Mouse (Mus musculus) midbrain, embryonic 10.5 days (tissue): ENCODE data around the gene Cd8a. TPM values are rescaled to one million over a fixed set of nuclear protein-coding genes. Genes with fewer than 3 reads are reported as not detected.

ENCODE experiments used
- DNase-seq: peaks from one replicate; pipeline ENCODE4 v3.0.0-alpha.2; 2017; ENCODE audit warnings: low spot score
- H3K27ac ChIP-seq: fragments of 300-500 bp; sonication (generic); replicated peaks from 2 replicates; pipeline ENCODE4 v1.5.1; 2016; ENCODE audit warnings: mild to moderate bottlenecking
- H3K27me3 ChIP-seq: fragments of 300-500 bp; sonication (generic); 2 replicates; pipeline ENCODE4 v1.6.1; 2016; ENCODE audit warnings: low read depth, mild to moderate bottlenecking; ENCODE audit not compliant: poor library complexity, severe bottlenecking
- H3K36me3 ChIP-seq: fragments of 300-500 bp; sonication (generic); 2 replicates; pipeline ENCODE4 v1.6.1; 2016; ENCODE audit warnings: mild to moderate bottlenecking, moderate library complexity
- H3K4me1 ChIP-seq: fragments of 300-500 bp; sonication (generic); 2 replicates; pipeline ENCODE4 v1.6.1; 2016
- H3K4me3 ChIP-seq: fragments of 300-500 bp; sonication (generic); 2 replicates; pipeline ENCODE4 v1.5.1; 2016; ENCODE audit warnings: mild to moderate bottlenecking, moderate library complexity
- H3K9me3 ChIP-seq: fragments of 300-500 bp; sonication (generic); replicated peaks from 2 replicates; pipeline ENCODE4 v1.6.1; 2016; ENCODE audit warnings: mild to moderate bottlenecking
- WGBS: fragments of 180-500 bp; shearing (Covaris S2); methylation state at CpG from one replicate; pipeline ENCODE4 v1.1.7; 2016; 5-methylcytosine and 5-hydroxymethylcytosine counted together
- polyA plus RNA-seq: library from polyadenylated mRNA; unstranded; fragments of >200 nt; fragmentation: Nextera tagmentation; extraction: Ambion mirVana; gene quantifications from 2 replicates; pipeline ENCODE4 v1.2.1, GENCODE M21; 2016

Gene Cd8a
- polyA plus RNA-seq, 1 experiment from 2014 or later = not detected

DNA sequence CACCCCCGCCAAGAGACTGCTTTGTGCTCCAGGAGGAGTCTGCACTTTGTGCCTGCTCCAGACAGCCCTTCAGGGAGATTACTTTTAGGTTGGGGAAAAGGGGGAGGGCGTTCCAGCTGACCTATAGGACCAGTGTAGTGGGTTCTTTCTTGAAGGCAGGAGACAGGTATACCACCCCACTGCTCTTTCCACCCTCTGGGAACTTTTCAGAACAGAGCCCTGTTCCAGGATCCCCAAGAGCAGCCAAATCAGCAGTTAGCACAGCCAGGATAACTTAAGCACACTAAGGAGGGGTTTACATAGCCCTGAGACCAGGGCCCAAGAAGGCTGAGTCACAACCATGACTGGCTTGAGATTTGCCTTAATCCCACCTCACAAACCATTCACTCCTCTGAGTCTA is 1.7 kb downstream of the Cd8a start:
- no peaks in the 10 kb centered on the region for H3K4me1 ChIP-seq
- WGBS = 78% methylated on average over 2 of the region's 2 CpGs
- no peak overlapping the region for H3K4me3 ChIP-seq
- H3K9me3 ChIP-seq = no peaks in the 10 kb centered on the region
- H3K36me3 ChIP-seq = no peaks in the 10 kb centered on the region
- DNase-seq = no peak
- H3K27ac ChIP-seq = no peak overlapping the region
- no peaks in the 10 kb centered on the region for H3K27me3 ChIP-seq

DNA sequence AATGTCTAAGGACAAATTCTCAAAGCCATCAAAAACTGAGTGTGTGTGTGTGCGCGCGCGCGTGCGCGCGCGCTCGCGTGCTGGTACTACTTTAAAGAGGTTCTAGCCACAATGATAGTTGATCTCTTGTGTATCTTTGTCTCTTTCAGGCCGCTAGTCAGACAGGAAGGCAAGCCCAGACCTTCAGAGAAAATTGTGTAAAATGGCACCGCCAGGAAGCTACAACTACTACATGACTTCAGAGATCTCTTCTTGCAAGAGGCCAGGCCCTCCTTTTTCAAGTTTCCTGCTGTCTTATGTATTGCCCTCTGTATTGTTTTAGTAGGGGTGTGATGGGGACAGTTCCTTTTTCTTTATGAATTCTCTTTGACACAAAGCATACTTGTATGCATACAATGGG is 3.5 kb downstream of the Cd8a start:
- Histone ChIP-seq H3K36me3 (no peaks in the 10 kb centered on the region), H3K27ac (no peak overlapping the region), H3K9me3 (no peaks in the 10 kb centered on the region), H3K27me3 (no peaks in the 10 kb centered on the region), H3K4me1 (no peaks in the 10 kb centered on the region), H3K4me3 (no peak overlapping the region)
- DNase-seq = no peak
- 97% methylated on average over 13 of the region's 13 CpGs for WGBS

DNA sequence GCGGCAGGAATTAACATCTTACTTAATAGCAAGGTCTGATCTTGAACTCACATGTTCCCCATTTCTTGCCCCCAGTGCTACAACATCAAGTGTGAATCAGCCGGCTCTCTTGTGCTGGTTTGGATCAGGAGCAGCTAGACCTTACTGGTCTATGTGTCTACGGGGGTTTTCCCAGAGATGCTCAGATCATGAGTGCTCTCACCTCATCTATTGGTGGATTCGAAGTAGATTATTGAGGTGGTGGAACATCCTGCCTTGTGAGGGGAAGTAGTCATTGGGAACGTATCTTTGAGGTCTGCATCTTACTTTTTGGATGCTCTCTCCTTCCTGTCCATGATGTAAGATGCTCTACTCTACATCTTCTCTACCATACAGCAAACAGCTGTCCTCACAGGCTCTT is 8.4 kb downstream of the Cd8a start:
- Histone ChIP-seq H3K27me3 (no peaks in the 10 kb centered on the region), H3K27ac (no peak overlapping the region), H3K36me3 (no peaks in the 10 kb centered on the region), H3K4me1 (no peaks in the 10 kb centered on the region), H3K4me3 (no peak overlapping the region), H3K9me3 (no peaks in the 10 kb centered on the region)
- DNase-seq = no peak
- WGBS = 93% methylated on average over 5 of the region's 5 CpGs

DNA sequence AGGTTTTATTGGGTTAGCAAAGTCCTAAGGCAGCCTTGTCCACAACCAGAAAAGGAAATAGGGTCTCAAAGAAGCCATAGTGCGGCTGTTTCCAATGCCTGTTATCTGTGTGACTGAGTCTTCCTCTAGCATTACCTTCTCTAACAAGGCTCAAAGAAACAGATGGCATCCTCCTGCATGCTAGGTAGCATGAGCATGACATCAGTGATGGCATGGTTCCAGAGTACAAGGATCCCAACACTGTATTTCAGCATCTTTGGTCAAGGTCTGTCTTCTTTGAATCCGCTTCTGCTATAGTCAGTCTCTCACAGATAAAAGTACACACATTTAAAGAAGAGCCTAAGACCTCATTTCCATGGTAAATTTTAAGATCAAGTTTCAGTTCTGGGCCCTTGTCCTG is 17.3 kb downstream of the Cd8a start:
- no peak for DNase-seq
- H3K9me3 ChIP-seq = no peaks in the 10 kb centered on the region
- no peaks in the 10 kb centered on the region for H3K27me3 ChIP-seq
- no peak overlapping the region for H3K4me3 ChIP-seq
- peaks cover 54% of the 10 kb centered on the region for H3K36me3 ChIP-seq
- H3K4me1 ChIP-seq = no peaks in the 10 kb centered on the region
- H3K27ac ChIP-seq = no peak overlapping the region
- WGBS = 96% methylated on average over 2 of the region's 2 CpGs

DNA sequence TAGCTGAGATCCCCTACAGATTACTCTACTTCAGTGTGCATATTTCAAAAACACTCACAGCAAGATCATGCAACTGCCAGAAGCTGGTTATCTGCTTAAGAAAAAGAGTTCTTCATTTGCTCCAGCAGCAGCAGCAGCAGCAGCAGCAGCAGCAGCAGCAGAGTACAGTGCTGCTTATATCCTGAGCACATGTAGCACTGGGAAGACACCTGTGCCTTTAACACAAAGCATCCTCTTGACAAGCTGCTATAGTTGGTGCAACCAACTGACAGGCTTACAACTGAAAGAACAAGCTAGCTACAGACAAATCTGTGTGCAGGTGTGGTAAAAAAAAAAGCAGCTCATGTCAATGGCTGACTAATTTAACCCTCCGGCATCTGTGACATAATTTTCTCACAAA is 22.8 kb downstream of the Cd8a start:
- Histone ChIP-seq H3K36me3 (peaks cover 59% of the 10 kb centered on the region), H3K4me1 (no peaks in the 10 kb centered on the region), H3K9me3 (no peaks in the 10 kb centered on the region), H3K27ac (no peak overlapping the region), H3K4me3 (no peak overlapping the region), H3K27me3 (no peaks in the 10 kb centered on the region)
- 97% methylated on average over 1 of the region's 1 CpGs for WGBS
- no peak for DNase-seq

DNA sequence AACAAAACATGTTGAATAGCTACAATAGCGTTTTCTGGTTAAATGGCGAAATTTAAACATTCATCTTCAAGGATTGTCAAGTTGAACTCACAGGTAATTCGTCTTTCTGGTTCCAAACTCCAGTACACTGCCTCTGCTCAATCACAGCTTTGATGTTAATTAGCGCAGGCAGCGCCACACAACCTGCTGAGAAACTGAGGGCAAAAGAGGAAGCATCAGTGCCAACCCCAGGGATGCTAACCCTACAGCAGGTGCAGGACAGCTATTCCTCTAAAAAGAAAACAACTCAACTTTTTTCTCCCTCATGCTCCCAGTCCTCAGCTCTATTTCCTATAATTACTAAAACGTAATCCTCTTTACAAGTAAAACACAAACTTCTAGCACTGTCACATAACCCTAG is 23.5 kb downstream of the Cd8a start:
- H3K27me3 ChIP-seq = no peaks in the 10 kb centered on the region
- H3K27ac ChIP-seq = no peak overlapping the region
- no peak for DNase-seq
- H3K9me3 ChIP-seq = no peaks in the 10 kb centered on the region
- no peak overlapping the region for H3K4me3 ChIP-seq
- WGBS = 92% methylated on average over 6 of the region's 6 CpGs
- H3K4me1 ChIP-seq = no peaks in the 10 kb centered on the region
- peaks cover 52% of the 10 kb centered on the region for H3K36me3 ChIP-seq

DNA sequence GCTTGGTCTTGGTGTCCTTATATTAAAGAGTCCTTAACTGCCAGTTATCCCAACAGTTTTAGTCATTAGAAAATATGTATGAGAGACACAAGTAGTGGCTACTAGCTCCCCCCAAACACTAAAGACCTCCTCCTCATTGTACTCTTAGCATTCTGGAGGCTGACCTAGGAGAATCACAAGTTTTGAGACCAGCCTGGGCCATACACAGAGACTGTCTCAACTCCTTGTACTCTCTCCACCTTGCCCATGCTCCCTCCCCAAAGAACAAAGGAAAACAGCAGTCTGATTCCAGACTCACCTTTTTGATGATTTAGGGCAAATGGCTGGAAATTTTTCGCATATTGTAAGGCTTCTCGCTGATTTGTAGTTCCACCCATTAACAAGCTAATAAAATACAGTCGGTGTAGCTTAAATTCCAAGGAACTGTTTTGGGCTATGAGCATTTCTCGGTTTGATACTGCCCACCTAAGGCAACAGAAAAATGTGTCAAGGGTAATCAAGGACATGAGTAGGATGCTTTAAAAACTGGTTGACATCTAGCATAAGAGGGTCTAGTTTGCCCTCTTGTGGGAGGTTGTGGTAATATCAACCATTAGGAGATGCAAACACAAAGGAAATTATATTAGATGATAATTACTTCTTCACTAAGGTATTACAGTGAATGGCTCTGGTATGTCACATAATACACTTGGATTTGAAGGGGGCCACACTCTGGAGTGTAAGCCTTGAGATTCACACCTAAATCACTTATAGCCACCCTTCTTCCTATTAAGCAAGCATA is 25.8 kb downstream of the Cd8a start:
- Histone ChIP-seq H3K4me3 (no peak overlapping the region), H3K9me3 (no peaks in the 10 kb centered on the region), H3K27me3 (no peaks in the 10 kb centered on the region), H3K36me3 (peaks cover 31% of the 10 kb centered on the region), H3K4me1 (no peaks in the 10 kb centered on the region), H3K27ac (no peak overlapping the region)
- no peak for DNase-seq
- 86% methylated on average over 4 of the region's 4 CpGs for WGBS

DNA sequence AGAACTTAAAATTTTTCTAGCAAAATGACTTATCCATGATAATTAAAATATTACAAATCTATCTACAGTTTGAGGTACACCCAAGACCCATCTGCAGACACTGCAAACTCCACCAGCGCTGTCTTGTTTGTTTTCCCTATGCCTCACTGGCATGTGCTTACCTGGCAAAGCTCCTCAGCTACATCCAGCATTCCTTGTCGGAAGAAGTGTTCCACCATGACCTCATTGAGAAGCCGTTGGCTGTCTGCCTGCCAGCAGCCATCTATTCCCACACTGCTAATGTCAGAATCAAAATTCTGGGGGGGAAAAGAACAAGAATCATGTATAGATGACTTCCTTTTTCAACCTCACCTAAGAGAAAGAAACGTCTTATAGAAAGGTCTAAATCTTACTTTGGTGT is 41.4 kb downstream of the Cd8a start:
- no peak overlapping the region for H3K27ac ChIP-seq
- no peaks in the 10 kb centered on the region for H3K27me3 ChIP-seq
- DNase-seq = no peak
- WGBS = 94% methylated on average over 4 of the region's 4 CpGs
- H3K36me3 ChIP-seq = peaks cover 37% of the 10 kb centered on the region
- no peaks in the 10 kb centered on the region for H3K9me3 ChIP-seq
- no peak overlapping the region for H3K4me3 ChIP-seq
- no peaks in the 10 kb centered on the region for H3K4me1 ChIP-seq

DNA sequence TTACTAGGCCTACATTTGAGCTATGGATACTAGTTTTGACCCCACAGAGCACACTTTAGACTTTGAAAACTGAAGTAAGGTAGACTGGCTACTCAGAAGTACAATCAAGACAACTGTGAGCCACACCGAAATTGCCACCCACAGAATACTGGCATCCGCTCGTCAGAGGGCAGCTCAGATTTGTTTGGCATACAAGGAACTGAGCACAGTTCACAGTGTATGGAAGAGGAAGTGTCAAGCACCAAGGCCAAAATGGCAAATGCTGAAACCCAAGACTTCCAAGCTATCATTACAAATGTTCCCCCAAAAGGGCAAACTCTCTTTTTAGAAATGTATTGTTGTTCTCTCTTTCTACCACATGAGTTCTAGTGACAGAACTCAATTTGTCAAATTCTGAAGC is 42.2 kb downstream of the Cd8a start:
- H3K4me1 ChIP-seq = no peaks in the 10 kb centered on the region
- WGBS = 95% methylated on average over 3 of the region's 3 CpGs
- H3K4me3 ChIP-seq = no peak overlapping the region
- peaks cover 33% of the 10 kb centered on the region for H3K36me3 ChIP-seq
- no peaks in the 10 kb centered on the region for H3K9me3 ChIP-seq
- H3K27ac ChIP-seq = no peak overlapping the region
- no peak for DNase-seq
- no peaks in the 10 kb centered on the region for H3K27me3 ChIP-seq

DNA sequence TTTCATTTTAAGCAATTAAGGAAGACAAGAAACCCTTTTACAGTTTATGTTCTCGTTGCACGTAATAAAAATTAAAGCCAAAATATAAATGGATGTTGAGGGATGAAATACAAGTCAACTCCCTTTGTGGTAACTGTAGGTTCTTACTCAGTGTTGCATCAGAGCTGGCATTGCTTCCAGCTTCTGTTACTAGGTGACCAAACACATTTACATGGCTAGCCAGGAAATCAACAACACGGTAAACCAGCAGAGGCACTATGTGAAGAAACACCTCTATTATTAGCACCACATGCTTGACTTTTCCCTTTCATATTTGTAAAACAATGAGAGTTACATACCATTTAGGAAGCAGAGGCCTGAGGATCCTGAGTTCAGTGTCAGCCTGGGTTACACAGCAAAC is 45.6 kb downstream of the Cd8a start:
- Histone ChIP-seq H3K4me3 (no peak overlapping the region), H3K4me1 (no peaks in the 10 kb centered on the region), H3K27me3 (no peaks in the 10 kb centered on the region), H3K9me3 (no peaks in the 10 kb centered on the region), H3K27ac (no peak overlapping the region), H3K36me3 (peaks cover 17% of the 10 kb centered on the region; the same call in 1 of the 2 replicates)
- no peak for DNase-seq
- WGBS = 91% methylated on average over 3 of the region's 3 CpGs

DNA sequence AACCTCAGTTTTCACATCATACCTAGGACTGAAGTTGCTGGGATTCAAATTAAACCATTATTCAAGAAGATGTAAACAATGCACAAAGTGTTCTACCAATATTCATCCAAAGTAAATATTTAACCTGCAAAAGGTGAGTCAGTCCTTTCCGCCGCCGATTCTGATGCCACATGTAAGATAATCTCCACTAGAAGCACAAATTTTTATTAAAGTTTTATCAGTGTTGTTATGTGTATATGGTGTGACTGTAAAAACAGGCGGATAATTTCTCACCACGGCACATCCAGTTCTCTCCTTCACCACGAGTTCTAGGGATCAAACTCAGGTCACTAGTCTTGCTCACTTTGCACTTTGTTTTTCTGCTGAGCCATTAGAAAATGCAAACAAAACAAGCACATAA is 47.6 kb downstream of the Cd8a start:
- Histone ChIP-seq H3K4me1 (no peaks in the 10 kb centered on the region), H3K27me3 (no peaks in the 10 kb centered on the region), H3K4me3 (no peak overlapping the region), H3K9me3 (no peaks in the 10 kb centered on the region), H3K36me3 (peaks cover 13% of the 10 kb centered on the region; the same call in 1 of the 2 replicates), H3K27ac (no peak overlapping the region)
- WGBS = 94% methylated on average over 6 of the region's 6 CpGs
- DNase-seq = no peak

DNA sequence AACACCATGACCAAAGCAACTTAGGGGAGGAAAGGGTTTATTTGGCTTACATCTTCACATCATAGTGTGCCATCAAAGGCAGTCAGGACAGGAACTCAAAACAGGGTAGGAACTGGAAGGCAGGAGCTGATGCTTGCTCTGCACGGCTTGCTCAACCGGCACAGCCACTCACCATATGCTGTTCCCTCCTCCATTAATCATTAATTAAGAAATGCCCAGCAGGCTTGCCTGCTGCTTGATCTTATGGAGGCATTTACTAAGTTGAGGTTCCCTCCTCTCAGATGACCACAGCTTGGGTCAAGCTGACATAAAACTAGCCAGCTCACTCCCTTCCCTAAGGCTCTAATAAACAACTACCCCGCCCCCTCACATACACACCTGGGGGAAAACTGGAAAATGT is 48.9 kb downstream of the Cd8a start:
- Histone ChIP-seq H3K36me3 (peaks cover 22% of the 10 kb centered on the region), H3K4me3 (no peak overlapping the region), H3K27me3 (no peaks in the 10 kb centered on the region), H3K4me1 (no peaks in the 10 kb centered on the region), H3K27ac (no peak overlapping the region), H3K9me3 (no peaks in the 10 kb centered on the region)
- 93% methylated on average over 3 of the region's 3 CpGs for WGBS
- DNase-seq = no peak

DNA sequence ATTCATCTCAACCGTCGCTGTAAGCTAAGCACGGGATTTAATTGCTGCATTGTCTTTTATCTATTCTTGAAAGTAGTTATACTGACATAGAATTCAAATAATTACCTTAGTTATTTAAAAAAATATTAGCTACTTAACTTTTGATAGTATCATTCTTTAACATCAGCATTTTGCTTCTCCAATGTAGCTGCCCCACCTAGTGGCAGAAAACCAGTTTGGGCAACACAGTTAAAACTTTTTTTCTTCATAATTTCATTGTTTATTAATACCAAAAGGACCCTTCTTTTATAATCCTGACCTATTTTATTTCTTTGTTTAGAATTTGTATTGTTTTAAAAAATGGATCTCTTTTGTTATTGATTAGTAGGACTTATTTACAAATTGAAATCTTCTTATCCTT is 49.9 kb downstream of the Cd8a start:
- Histone ChIP-seq H3K4me3 (no peak overlapping the region), H3K27ac (no peak overlapping the region), H3K4me1 (no peaks in the 10 kb centered on the region), H3K9me3 (no peaks in the 10 kb centered on the region), H3K36me3 (peaks cover 27% of the 10 kb centered on the region), H3K27me3 (no peaks in the 10 kb centered on the region)
- DNase-seq = no peak
- WGBS = 95% methylated on average over 3 of the region's 3 CpGs

DNA sequence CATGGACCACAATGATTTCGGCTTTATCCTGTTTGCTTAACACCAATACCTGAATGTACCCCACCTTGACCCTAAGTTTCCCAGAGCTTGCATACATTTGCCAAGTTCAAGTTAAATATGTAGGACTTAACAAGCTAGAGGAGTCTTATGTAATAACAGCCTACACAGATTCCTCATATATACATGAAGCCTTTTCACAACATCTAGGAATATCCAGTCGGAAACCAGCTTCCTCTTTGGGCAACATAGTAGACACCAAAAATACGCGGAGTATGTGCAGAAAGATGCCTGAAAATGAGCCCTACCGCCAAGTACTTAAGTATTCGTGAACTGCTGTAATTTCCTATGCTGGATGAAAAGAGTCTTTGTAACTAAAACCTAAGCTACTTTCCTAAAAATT is 52.5 kb downstream of the Cd8a start:
- H3K4me1 ChIP-seq = no peaks in the 10 kb centered on the region
- DNase-seq = no peak
- no peaks in the 10 kb centered on the region for H3K27me3 ChIP-seq
- 95% methylated on average over 6 of the region's 6 CpGs for WGBS
- H3K36me3 ChIP-seq = peaks cover 22% of the 10 kb centered on the region
- H3K9me3 ChIP-seq = no peaks in the 10 kb centered on the region
- H3K4me3 ChIP-seq = no peak overlapping the region
- no peak overlapping the region for H3K27ac ChIP-seq
